Mouse (Mus musculus): ENCODE measurements around the gene Adat1. TPM values are rescaled to one million over a fixed set of nuclear protein-coding genes. Genes with fewer than 3 reads are reported as not detected.
A peak's percentile ranks its signal among the peaks of the same experiment; 100 is the strongest.
"Not testable (repeated sequence)": the region's sequence is repeated elsewhere in the genome, so short reads cannot be mapped to it uniquely, and the experiment has no call there.

The Adat1 gene
- polyA plus RNA-seq, 1 experiment from 2014 or later: 3.0 TPM

- Histone ChIP-seq H3K4me1 (ENCODE audit: control insufficient read depth, low read depth, low read length) (no peaks in the 10 kb centered on the region), H3K4me3 (ENCODE audit: low read depth, low read length) (no peak overlapping the region), H3K9me3 (replicated peaks; ENCODE audit: control insufficient read depth, low read length) (no peaks in the 10 kb centered on the region), H3K36me3 (ENCODE audit: control insufficient read depth, insufficient read depth) (peaks cover 32% of the 10 kb centered on the region), H3K27me3 (ENCODE audit: control insufficient read depth, insufficient read depth, low read depth, low read length) (no peaks in the 10 kb centered on the region), H3K9ac (ENCODE audit: low read depth, low read length) (no peak overlapping the region), H3K4me2 (ENCODE audit: low read depth, low read length) (no peak overlapping the region), H3K27ac (ENCODE audit: low read length) (no peak overlapping the region)
- ATAC-seq (ENCODE audit: low read depth): no peak
- WGBS (ENCODE audit: insufficient replicate concordance): 79% methylated on average over 3 of the region's 3 CpGs
These were observed 41.3 kb downstream of the Adat1 start for GRCm38 (mm10) chr8:111950846-111951245.

- Histone ChIP-seq H3K27me3 (ENCODE audit: control insufficient read depth, insufficient read depth, low read depth, low read length) (no peaks in the 10 kb centered on the region), H3K9ac (ENCODE audit: low read depth, low read length) (no peak overlapping the region), H3K27ac (ENCODE audit: low read length) (no peak overlapping the region), H3K36me3 (ENCODE audit: control insufficient read depth, insufficient read depth) (peaks cover 31% of the 10 kb centered on the region), H3K9me3 (replicated peaks; ENCODE audit: control insufficient read depth, low read length) (no peaks in the 10 kb centered on the region), H3K4me2 (ENCODE audit: low read depth, low read length) (no peak overlapping the region), H3K4me1 (ENCODE audit: control insufficient read depth, low read depth, low read length) (no peaks in the 10 kb centered on the region), H3K4me3 (ENCODE audit: low read depth, low read length) (no peak overlapping the region)
- ATAC-seq (ENCODE audit: low read depth): no peak
- 85% methylated on average over 8 of the region's 8 CpGs for WGBS (ENCODE audit: insufficient replicate concordance)
These were observed 44.1 kb downstream of the Adat1 start for GRCm38 (mm10) chr8:111947954-111948353.

GRCm38 (mm10) chr8:111947144-111947543 is 45.0 kb downstream of the Adat1 start:
- Histone ChIP-seq H3K9ac (ENCODE audit: low read depth, low read length) (no peak overlapping the region), H3K9me3 (replicated peaks; ENCODE audit: control insufficient read depth, low read length) (no peaks in the 10 kb centered on the region), H3K36me3 (ENCODE audit: control insufficient read depth, insufficient read depth) (peaks cover 30% of the 10 kb centered on the region), H3K4me3 (ENCODE audit: low read depth, low read length) (no peak overlapping the region), H3K27ac (ENCODE audit: low read length) (no peak overlapping the region), H3K27me3 (ENCODE audit: control insufficient read depth, insufficient read depth, low read depth, low read length) (no peaks in the 10 kb centered on the region), H3K4me2 (ENCODE audit: low read depth, low read length) (no peak overlapping the region), H3K4me1 (ENCODE audit: control insufficient read depth, low read depth, low read length) (no peaks in the 10 kb centered on the region)
- WGBS (ENCODE audit: insufficient replicate concordance): 72% methylated on average over 2 of the region's 2 CpGs
- ATAC-seq (ENCODE audit: low read depth): no peak

GRCm38 (mm10) chr8:111943544-111943943 is 48.6 kb downstream of the Adat1 start:
- H3K4me3 ChIP-seq (ENCODE audit: low read depth, low read length): no peak overlapping the region
- peaks cover 28% of the 10 kb centered on the region for H3K36me3 ChIP-seq (ENCODE audit: control insufficient read depth, insufficient read depth)
- no peak overlapping the region for H3K27ac ChIP-seq (ENCODE audit: low read length)
- WGBS (ENCODE audit: insufficient replicate concordance): 84% methylated on average over 2 of the region's 2 CpGs
- H3K9me3 ChIP-seq (replicated peaks; ENCODE audit: control insufficient read depth, low read length): no peaks in the 10 kb centered on the region
- no peak overlapping the region for H3K9ac ChIP-seq (ENCODE audit: low read depth, low read length)
- no peak overlapping the region for H3K4me2 ChIP-seq (ENCODE audit: low read depth, low read length)
- ATAC-seq (ENCODE audit: low read depth): no peak
- H3K4me1 ChIP-seq (ENCODE audit: control insufficient read depth, low read depth, low read length): peaks cover 16% of the 10 kb centered on the region
- no peaks in the 10 kb centered on the region for H3K27me3 ChIP-seq (ENCODE audit: control insufficient read depth, insufficient read depth, low read depth, low read length)

- peak overlapping the region; percentile 96 for H3K9ac ChIP-seq (ENCODE audit: low read depth, low read length)
- ATAC-seq (ENCODE audit: low read depth): peak; percentile 14
These were observed 51.0 kb downstream of the Adat1 start for GRCm38 (mm10) chr8:111941101-111941454.

GRCm38 (mm10) chr8:111940171-111941100 is 51.7 kb downstream of the Adat1 start, which contains the start of gene Gabarapl2:
Gene Gabarapl2, plus strand, starts transcription at chr8:111940703.
- H3K27me3 ChIP-seq (ENCODE audit: control insufficient read depth, insufficient read depth, low read depth, low read length): no peaks in the 10 kb centered on the region
- H3K9ac ChIP-seq (ENCODE audit: low read depth, low read length): peak within 1 kb of the TSS; percentile 96
- peak within 1 kb of the TSS; percentile 96 for H3K4me3 ChIP-seq (ENCODE audit: low read depth, low read length)
- peaks cover 11% of the 10 kb centered on the region for H3K36me3 ChIP-seq (ENCODE audit: control insufficient read depth, insufficient read depth)
- peaks cover 18% of the 10 kb centered on the region for H3K4me1 ChIP-seq (ENCODE audit: control insufficient read depth, low read depth, low read length)
- ATAC-seq (ENCODE audit: low read depth): peak; percentile 92
- no peaks in the 10 kb centered on the region for H3K9me3 ChIP-seq (replicated peaks; ENCODE audit: control insufficient read depth, low read length)
- under 1% methylated on average over 62 of the region's 65 CpGs for WGBS (ENCODE audit: insufficient replicate concordance)
- H3K4me2 ChIP-seq (ENCODE audit: low read depth, low read length): peak within 1 kb of the TSS; percentile 76
- peak within 1 kb of the TSS; percentile 93 for H3K27ac ChIP-seq (ENCODE audit: low read length)

More at GRCm38 (mm10) chr8:111941101-111941454, 51.0 kb downstream of the Adat1 start:
- Histone ChIP-seq H3K9me3 (replicated peaks; ENCODE audit: control insufficient read depth, low read length) (no peaks in the 10 kb centered on the region), H3K27ac (ENCODE audit: low read length) (peak overlapping the region; percentile 89), H3K4me1 (ENCODE audit: control insufficient read depth, low read depth, low read length) (peaks cover 18% of the 10 kb centered on the region), H3K4me3 (ENCODE audit: low read depth, low read length) (peak overlapping the region; percentile 96), H3K27me3 (ENCODE audit: control insufficient read depth, insufficient read depth, low read depth, low read length) (no peaks in the 10 kb centered on the region), H3K36me3 (ENCODE audit: control insufficient read depth, insufficient read depth) (peaks cover 15% of the 10 kb centered on the region), H3K4me2 (ENCODE audit: low read depth, low read length) (peak overlapping the region; percentile 76)
- WGBS (ENCODE audit: insufficient replicate concordance): 0% methylated on average over 23 of the region's 23 CpGs

- peak overlapping the region; percentile 67 for H3K4me2 ChIP-seq (ENCODE audit: low read depth, low read length)
- no peaks in the 10 kb centered on the region for H3K9me3 ChIP-seq (replicated peaks; ENCODE audit: control insufficient read depth, low read length)
- H3K27ac ChIP-seq (ENCODE audit: low read length): peak overlapping the region; percentile 93
- peak; percentile 91 for ATAC-seq (ENCODE audit: low read depth)
- no peaks in the 10 kb centered on the region for H3K27me3 ChIP-seq (ENCODE audit: control insufficient read depth, insufficient read depth, low read depth, low read length)
- 6% methylated on average over 10 of the region's 10 CpGs for WGBS (ENCODE audit: insufficient replicate concordance)
- H3K9ac ChIP-seq (ENCODE audit: low read depth, low read length): peak overlapping the region; percentile 96
- peak overlapping the region; percentile 96 for H3K4me3 ChIP-seq (ENCODE audit: low read depth, low read length)
- H3K36me3 ChIP-seq (ENCODE audit: control insufficient read depth, insufficient read depth): peaks cover 9% of the 10 kb centered on the region; the same call in 1 of the 2 replicates
- H3K4me1 ChIP-seq (ENCODE audit: control insufficient read depth, low read depth, low read length): peaks cover 18% of the 10 kb centered on the region
These were observed 52.5 kb downstream of the Adat1 start for GRCm38 (mm10) chr8:111939516-111940142.

GRCm38 (mm10) chr8:111938076-111938985 is 53.8 kb downstream of the Adat1 start:
- WGBS (ENCODE audit: insufficient replicate concordance): 76% methylated on average over 8 of the region's 9 CpGs
- H3K9me3 ChIP-seq (replicated peaks; ENCODE audit: control insufficient read depth, low read length); H3K4me3 ChIP-seq (ENCODE audit: low read depth, low read length); H3K27ac ChIP-seq (ENCODE audit: low read length); H3K27me3 ChIP-seq (ENCODE audit: control insufficient read depth, insufficient read depth, low read depth, low read length); H3K9ac ChIP-seq (ENCODE audit: low read depth, low read length); H3K36me3 ChIP-seq (ENCODE audit: control insufficient read depth, insufficient read depth); H3K4me2 ChIP-seq (ENCODE audit: low read depth, low read length); ATAC-seq (ENCODE audit: low read depth): not testable (repeated sequence)
- H3K4me1 ChIP-seq (ENCODE audit: control insufficient read depth, low read depth, low read length): peaks cover 25% of the 10 kb centered on the region
